Mouse (Mus musculus): ENCODE results near the gene Per3. TPM values are rescaled to one million over a fixed set of nuclear protein-coding genes. Genes with fewer than 3 reads are reported as not detected.
"Not testable (repeated sequence)": the region's sequence is repeated elsewhere in the genome, so short reads cannot be mapped to it uniquely, and the experiment has no call there.

The Per3 gene
- polyA plus RNA-seq, 1 experiment from 2014 or later: 4.1 TPM

- Histone ChIP-seq H3K9ac (ENCODE audit: low read depth, low read length) (no peak overlapping the region), H3K27ac (ENCODE audit: low read depth, low read length) (no peak overlapping the region), H3K27me3 (replicated peaks; ENCODE audit: control insufficient read depth, insufficient read depth, low read length) (0 out of 2 replicates have a peak, but pooled peaks cover 2% of the 10 kb centered on the region), H3K9me3 (ENCODE audit: control insufficient read depth, low read length) (no peaks in the 10 kb centered on the region), H3K36me3 (ENCODE audit: control insufficient read depth, insufficient read depth, low read length) (no peaks in the 10 kb centered on the region), H3K4me2 (ENCODE audit: low read length) (no peak overlapping the region), H3K4me3 (ENCODE audit: low read length) (no peak overlapping the region), H3K4me1 (ENCODE audit: control insufficient read depth, insufficient read depth, low read depth, low read length) (peaks cover 9% of the 10 kb centered on the region; the same call in 1 of the 2 replicates)
- 88% methylated on average over 5 of the region's 5 CpGs for WGBS
- no peak for ATAC-seq
Measured at GRCm38 (mm10) chr4:151041506-151041905, 3.0 kb downstream of the Per3 start.

GRCm38 (mm10) chr4:151037800-151038199 lies 6.7 kb downstream of the Per3 start:
- no peak overlapping the region for H3K4me2 ChIP-seq (ENCODE audit: low read length)
- H3K36me3 ChIP-seq (ENCODE audit: control insufficient read depth, insufficient read depth, low read length): no peaks in the 10 kb centered on the region
- no peak for ATAC-seq
- no peaks in the 10 kb centered on the region for H3K4me1 ChIP-seq (ENCODE audit: control insufficient read depth, insufficient read depth, low read depth, low read length)
- WGBS: 88% methylated on average over 11 of the region's 11 CpGs
- H3K27me3 ChIP-seq (replicated peaks; ENCODE audit: control insufficient read depth, insufficient read depth, low read length): 0 out of 2 replicates have a peak, but pooled peaks cover 2% of the 10 kb centered on the region
- no peaks in the 10 kb centered on the region for H3K9me3 ChIP-seq (ENCODE audit: control insufficient read depth, low read length)
- no peak overlapping the region for H3K9ac ChIP-seq (ENCODE audit: low read depth, low read length)
- no peak overlapping the region for H3K4me3 ChIP-seq (ENCODE audit: low read length)
- H3K27ac ChIP-seq (ENCODE audit: low read depth, low read length): no peak overlapping the region

GRCm38 (mm10) chr4:151036521-151036920 lies 7.9 kb downstream of the Per3 start:
- Histone ChIP-seq H3K4me2 (ENCODE audit: low read length) (no peak overlapping the region), H3K9ac (ENCODE audit: low read depth, low read length) (no peak overlapping the region), H3K9me3 (ENCODE audit: control insufficient read depth, low read length) (no peaks in the 10 kb centered on the region), H3K4me3 (ENCODE audit: low read length) (no peak overlapping the region), H3K4me1 (ENCODE audit: control insufficient read depth, insufficient read depth, low read depth, low read length) (no peaks in the 10 kb centered on the region), H3K27ac (ENCODE audit: low read depth, low read length) (no peak overlapping the region), H3K36me3 (ENCODE audit: control insufficient read depth, insufficient read depth, low read length) (no peaks in the 10 kb centered on the region), H3K27me3 (replicated peaks; ENCODE audit: control insufficient read depth, insufficient read depth, low read length) (no peaks in the 10 kb centered on the region)
- no peak for ATAC-seq
- WGBS: 90% methylated on average over 7 of the region's 7 CpGs

- H3K4me3 ChIP-seq (ENCODE audit: low read length): no peak overlapping the region
- no peaks in the 10 kb centered on the region for H3K27me3 ChIP-seq (replicated peaks; ENCODE audit: control insufficient read depth, insufficient read depth, low read length)
- no peaks in the 10 kb centered on the region for H3K9me3 ChIP-seq (ENCODE audit: control insufficient read depth, low read length)
- no peak overlapping the region for H3K27ac ChIP-seq (ENCODE audit: low read depth, low read length)
- ATAC-seq: peak; percentile 58; the same call in 1 of the 2 replicates
- no peaks in the 10 kb centered on the region for H3K36me3 ChIP-seq (ENCODE audit: control insufficient read depth, insufficient read depth, low read length)
- 52% methylated on average over 6 of the region's 6 CpGs for WGBS
- H3K4me1 ChIP-seq (ENCODE audit: control insufficient read depth, insufficient read depth, low read depth, low read length): no peaks in the 10 kb centered on the region
- H3K4me2 ChIP-seq (ENCODE audit: low read length): no peak overlapping the region
- H3K9ac ChIP-seq (ENCODE audit: low read depth, low read length): no peak overlapping the region
Measured at GRCm38 (mm10) chr4:151027001-151027400, 17.5 kb downstream of the Per3 start.

GRCm38 (mm10) chr4:151024152-151024551 lies 20.3 kb downstream of the Per3 start:
- H3K36me3 ChIP-seq (ENCODE audit: control insufficient read depth, insufficient read depth, low read length): no peaks in the 10 kb centered on the region
- H3K9me3 ChIP-seq (ENCODE audit: control insufficient read depth, low read length): no peaks in the 10 kb centered on the region
- H3K4me1 ChIP-seq (ENCODE audit: control insufficient read depth, insufficient read depth, low read depth, low read length): no peaks in the 10 kb centered on the region
- ATAC-seq: no peak
- H3K27ac ChIP-seq (ENCODE audit: low read depth, low read length): no peak overlapping the region
- no peak overlapping the region for H3K9ac ChIP-seq (ENCODE audit: low read depth, low read length)
- no peak overlapping the region for H3K4me3 ChIP-seq (ENCODE audit: low read length)
- H3K27me3 ChIP-seq (replicated peaks; ENCODE audit: control insufficient read depth, insufficient read depth, low read length): no peaks in the 10 kb centered on the region
- H3K4me2 ChIP-seq (ENCODE audit: low read length): no peak overlapping the region
- WGBS: 89% methylated on average over 9 of the region's 9 CpGs

GRCm38 (mm10) chr4:151017356-151017755 lies 27.1 kb downstream of the Per3 start:
- not testable (repeated sequence) for H3K9ac ChIP-seq (ENCODE audit: low read depth, low read length); H3K4me2 ChIP-seq (ENCODE audit: low read length); H3K9me3 ChIP-seq (ENCODE audit: control insufficient read depth, low read length); H3K27me3 ChIP-seq (replicated peaks; ENCODE audit: control insufficient read depth, insufficient read depth, low read length); H3K4me3 ChIP-seq (ENCODE audit: low read length); H3K4me1 ChIP-seq (ENCODE audit: control insufficient read depth, insufficient read depth, low read depth, low read length); ATAC-seq; H3K27ac ChIP-seq (ENCODE audit: low read depth, low read length); H3K36me3 ChIP-seq (ENCODE audit: control insufficient read depth, insufficient read depth, low read length)
- 97% methylated on average over 1 of the region's 1 CpGs for WGBS

GRCm38 (mm10) chr4:151015946-151016345 lies 28.5 kb downstream of the Per3 start:
- Histone ChIP-seq H3K4me3 (ENCODE audit: low read length) (no peak overlapping the region), H3K9ac (ENCODE audit: low read depth, low read length) (no peak overlapping the region), H3K36me3 (ENCODE audit: control insufficient read depth, insufficient read depth, low read length) (peaks cover 7% of the 10 kb centered on the region), H3K4me1 (ENCODE audit: control insufficient read depth, insufficient read depth, low read depth, low read length) (no peaks in the 10 kb centered on the region), H3K27ac (ENCODE audit: low read depth, low read length) (no peak overlapping the region), H3K4me2 (ENCODE audit: low read length) (no peak overlapping the region), H3K27me3 (replicated peaks; ENCODE audit: control insufficient read depth, insufficient read depth, low read length) (no peaks in the 10 kb centered on the region), H3K9me3 (ENCODE audit: control insufficient read depth, low read length) (no peaks in the 10 kb centered on the region)
- no peak for ATAC-seq
- WGBS: 90% methylated on average over 10 of the region's 10 CpGs

- H3K9ac ChIP-seq (ENCODE audit: low read depth, low read length): no peak overlapping the region
- no peaks in the 10 kb centered on the region for H3K9me3 ChIP-seq (ENCODE audit: control insufficient read depth, low read length)
- no peak for ATAC-seq
- 91% methylated on average over 7 of the region's 7 CpGs for WGBS
- no peaks in the 10 kb centered on the region for H3K27me3 ChIP-seq (replicated peaks; ENCODE audit: control insufficient read depth, insufficient read depth, low read length)
- H3K4me1 ChIP-seq (ENCODE audit: control insufficient read depth, insufficient read depth, low read depth, low read length): no peaks in the 10 kb centered on the region
- H3K4me3 ChIP-seq (ENCODE audit: low read length): no peak overlapping the region
- H3K4me2 ChIP-seq (ENCODE audit: low read length): no peak overlapping the region
- H3K36me3 ChIP-seq (ENCODE audit: control insufficient read depth, insufficient read depth, low read length): peaks cover 6% of the 10 kb centered on the region
- no peak overlapping the region for H3K27ac ChIP-seq (ENCODE audit: low read depth, low read length)
Measured at GRCm38 (mm10) chr4:151010316-151010715, 34.1 kb downstream of the Per3 start.

GRCm38 (mm10) chr4:151006945-151007344 lies 37.5 kb downstream of the Per3 start:
- H3K9me3 ChIP-seq (ENCODE audit: control insufficient read depth, low read length): no peaks in the 10 kb centered on the region
- no peaks in the 10 kb centered on the region for H3K4me1 ChIP-seq (ENCODE audit: control insufficient read depth, insufficient read depth, low read depth, low read length)
- H3K4me2 ChIP-seq (ENCODE audit: low read length): no peak overlapping the region
- H3K36me3 ChIP-seq (ENCODE audit: control insufficient read depth, insufficient read depth, low read length): peaks cover 6% of the 10 kb centered on the region
- no peaks in the 10 kb centered on the region for H3K27me3 ChIP-seq (replicated peaks; ENCODE audit: control insufficient read depth, insufficient read depth, low read length)
- no peak for ATAC-seq
- 50% methylated on average over 6 of the region's 6 CpGs for WGBS
- H3K9ac ChIP-seq (ENCODE audit: low read depth, low read length): no peak overlapping the region
- H3K27ac ChIP-seq (ENCODE audit: low read depth, low read length): no peak overlapping the region
- H3K4me3 ChIP-seq (ENCODE audit: low read length): no peak overlapping the region

Data from hindbrain, embryonic 16.5 days (tissue).